Mouse (Mus musculus) midbrain, postnatal 0 days (tissue): ENCODE measurements around the gene Malsu1. TPM values are rescaled to one million over a fixed set of nuclear protein-coding genes. Genes with fewer than 3 reads are reported as not detected.

ENCODE experiments used
- ATAC-seq: fragments of 200-750 bp; cut with Nextera tagmentation; 2 replicates; pipeline ENCODE4 v1.8.0; 2017; ENCODE audit warnings: moderate number of reproducible peaks, mild to moderate bottlenecking, moderate TSS enrichment, moderate library complexity; ENCODE audit not compliant: low FRiP score
- DNase-seq: peaks from one replicate; pipeline ENCODE4 v3.0.0-alpha.2; 2015; ENCODE audit warnings: low spot score
- H3K27ac ChIP-seq: fragments of 300-500 bp; sonication (generic); 2 replicates; pipeline ENCODE4 v1.5.1; 2014; ENCODE audit warnings: low read depth, mild to moderate bottlenecking, low read length, mixed read lengths
- H3K27me3 ChIP-seq: fragments of 300-500 bp; sonication (generic); 2 replicates; pipeline ENCODE4 v1.6.1; 2014; ENCODE audit warnings: low read length, control low read depth, mixed read lengths; ENCODE audit not compliant: insufficient read depth
- H3K36me3 ChIP-seq: fragments of 300-500 bp; sonication (generic); 2 replicates; pipeline ENCODE4 v1.6.1; 2014; ENCODE audit warnings: low read length, control low read depth, mixed read lengths; ENCODE audit not compliant: insufficient read depth
- H3K4me1 ChIP-seq: fragments of 300-500 bp; sonication (generic); 2 replicates; pipeline ENCODE4 v1.6.1; 2014; ENCODE audit warnings: mild to moderate bottlenecking, control low read depth, antibody characterized with exemption, low read length, mixed read lengths; ENCODE audit not compliant: insufficient read depth
- H3K4me2 ChIP-seq: fragments of 300-500 bp; sonication (generic); 2 replicates; pipeline ENCODE4 v1.6.1; 2014; ENCODE audit warnings: low read depth, mild to moderate bottlenecking, low read length, mixed read lengths; ENCODE audit not compliant: poor library complexity, severe bottlenecking
- H3K4me3 ChIP-seq: fragments of 300-500 bp; sonication (generic); 2 replicates; pipeline ENCODE4 v1.5.1; 2014; ENCODE audit warnings: low read depth, mild to moderate bottlenecking, low read length, moderate library complexity
- H3K9ac ChIP-seq: fragments of 300-500 bp; sonication (generic); replicated peaks from 2 replicates; pipeline ENCODE4 v1.6.1; 2014; ENCODE audit warnings: mild to moderate bottlenecking, low read length, moderate library complexity, mixed read lengths; ENCODE audit not compliant: poor library complexity, severe bottlenecking
- H3K9me3 ChIP-seq: fragments of 300-500 bp; sonication (generic); 2 replicates; pipeline ENCODE4 v1.6.1; 2016; ENCODE audit warnings: low read length, control low read depth
- CTCF ChIP-seq: IDR thresholded peaks from 2 replicates; pipeline ENCODE4 v1.5.1; 2016; ENCODE audit warnings: antibody characterized with exemption, mild to moderate bottlenecking
- WGBS: fragments of 180-500 bp; shearing (Covaris S2); extraction: QIAGEN DNeasy Blood & Tissue Kit; methylation state at CpG from one replicate; pipeline ENCODE4 v1.1.7; 2014; 5-methylcytosine and 5-hydroxymethylcytosine counted together
- polyA plus RNA-seq: library from polyadenylated mRNA; unstranded; fragments of >200 nt; fragmentation: Nextera tagmentation; extraction: Ambion mirVana; gene quantifications from 2 replicates; pipeline ENCODE4 v1.2.1, GENCODE M21; 2015
- total RNA-seq: library from RNA; depleted of rRNA; stranded (reverse); fragments of >200 nt; gene quantifications from 2 replicates; pipeline ENCODE4 v1.2.3, GENCODE M21; 2014; rRNA removed

Malsu1 gene
- total and polyA plus RNA-seq, 2 experiments from 2014 or later, result 47.7 to 92.3 TPM

GRCm38 (mm10) chr6:49118446-49118845 is 44.9 kb downstream of the Malsu1 start:
- Histone ChIP-seq H3K4me2 (no peak overlapping the region), H3K36me3 (no peaks in the 10 kb centered on the region), H3K4me3 (no peak overlapping the region), H3K27ac (no peak overlapping the region), H3K27me3 (no peaks in the 10 kb centered on the region), H3K9me3 (no peaks in the 10 kb centered on the region), H3K9ac (no peak overlapping the region), H3K4me1 (no peaks in the 10 kb centered on the region)
- DNase-seq, result no peak
- WGBS, result 81% methylated on average over 8 of the region's 8 CpGs
- TF ChIP-seq CTCF, result no peak
- no peak for ATAC-seq

- no peak for ATAC-seq
- 81% methylated on average over 1 of the region's 1 CpGs for WGBS
- Histone ChIP-seq H3K9me3 (no peaks in the 10 kb centered on the region), H3K4me2 (no peak overlapping the region), H3K4me1 (no peaks in the 10 kb centered on the region), H3K4me3 (no peak overlapping the region), H3K27ac (no peak overlapping the region), H3K9ac (no peak overlapping the region), H3K36me3 (no peaks in the 10 kb centered on the region), H3K27me3 (no peaks in the 10 kb centered on the region)
- no peak for TF ChIP-seq CTCF
- DNase-seq, result peak; percentile 43
Observed at GRCm38 (mm10) chr6:49119462-49120135, 46.0 kb downstream of the Malsu1 start.

DNA sequence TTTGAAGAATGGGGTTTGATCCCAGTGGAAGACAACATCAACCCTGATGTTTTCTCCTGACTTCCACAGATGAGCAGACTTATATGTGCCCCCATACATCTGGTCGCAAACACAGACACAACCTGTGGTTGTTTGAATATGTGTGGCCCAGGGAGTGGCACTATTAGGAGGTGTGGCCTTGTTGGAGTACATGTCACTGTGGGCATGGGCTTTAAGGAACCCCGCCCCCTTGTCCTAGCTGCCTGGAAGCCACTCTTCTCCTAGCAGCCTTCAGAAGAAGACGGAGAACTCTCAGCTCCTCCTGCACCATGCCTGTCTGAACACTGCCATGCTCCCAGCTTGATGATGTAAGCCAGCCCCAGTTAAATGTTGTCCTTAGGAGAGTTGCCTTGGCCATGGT is 46.8 kb downstream of the Malsu1 start:
- ATAC-seq, result no peak
- Histone ChIP-seq H3K27me3 (no peaks in the 10 kb centered on the region), H3K4me3 (no peak overlapping the region), H3K4me2 (no peak overlapping the region), H3K27ac (no peak overlapping the region), H3K9ac (no peak overlapping the region), H3K36me3 (no peaks in the 10 kb centered on the region), H3K9me3 (no peaks in the 10 kb centered on the region), H3K4me1 (no peaks in the 10 kb centered on the region)
- DNase-seq, result no peak
- no peak for TF ChIP-seq CTCF
- WGBS, result 97% methylated on average over 3 of the region's 3 CpGs

DNA sequence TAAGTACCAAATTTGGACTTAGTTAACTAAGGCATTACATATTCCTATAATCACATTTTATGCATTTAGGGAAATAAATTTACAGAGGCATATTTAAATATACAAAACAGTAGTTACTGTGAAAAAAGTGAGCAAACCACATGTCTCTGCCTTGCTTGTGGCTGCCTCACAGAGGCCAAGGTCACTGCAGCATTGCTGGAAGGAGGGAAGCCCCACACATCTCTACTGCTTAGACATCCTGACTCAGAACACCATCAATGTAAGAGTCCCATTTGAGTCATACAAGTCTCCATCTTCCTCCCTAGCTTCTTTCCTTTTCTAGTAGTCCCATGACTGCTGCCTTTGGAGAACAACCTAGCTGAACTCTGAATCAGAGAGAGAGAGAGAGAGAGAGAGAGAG is 56.7 kb downstream of the Malsu1 start:
- Histone ChIP-seq H3K9me3 (no peaks in the 10 kb centered on the region), H3K36me3 (peaks cover 8% of the 10 kb centered on the region; the same call in 1 of the 2 replicates), H3K4me3 (no peak overlapping the region), H3K9ac (no peak overlapping the region), H3K27me3 (no peaks in the 10 kb centered on the region), H3K4me1 (no peaks in the 10 kb centered on the region), H3K27ac (no peak overlapping the region), H3K4me2 (no peak overlapping the region)
- ATAC-seq (no peak), DNase-seq (no peak)
- TF ChIP-seq CTCF, result no peak

GRCm38 (mm10) chr6:49131855-49132254 is 58.3 kb downstream of the Malsu1 start:
- Histone ChIP-seq H3K9me3 (no peaks in the 10 kb centered on the region), H3K4me3 (no peak overlapping the region), H3K36me3 (peaks cover 8% of the 10 kb centered on the region; the same call in 1 of the 2 replicates), H3K4me1 (no peaks in the 10 kb centered on the region), H3K27ac (no peak overlapping the region), H3K9ac (no peak overlapping the region), H3K4me2 (no peak overlapping the region), H3K27me3 (no peaks in the 10 kb centered on the region)
- DNase-seq (no peak), ATAC-seq (no peak)
- WGBS, result 53% methylated on average over 9 of the region's 9 CpGs
- no peak for TF ChIP-seq CTCF

GRCm38 (mm10) chr6:49132352-49133090 is 58.9 kb downstream of the Malsu1 start:
- H3K9me3 ChIP-seq, result no peaks in the 10 kb centered on the region

More at GRCm38 (mm10) chr6:49132352-49133090, 58.9 kb downstream of the Malsu1 start:
- ATAC-seq, result no peak
- no peak for DNase-seq
- H3K27ac ChIP-seq, result no peak overlapping the region
- no peak overlapping the region for H3K9ac ChIP-seq
- peaks cover 8% of the 10 kb centered on the region; the same call in 1 of the 2 replicates for H3K36me3 ChIP-seq
- no peak overlapping the region for H3K4me3 ChIP-seq
- no peak for TF ChIP-seq CTCF
- no peak overlapping the region for H3K4me2 ChIP-seq
- H3K4me1 ChIP-seq, result no peaks in the 10 kb centered on the region
- H3K27me3 ChIP-seq, result no peaks in the 10 kb centered on the region
- 29% methylated on average over 6 of the region's 6 CpGs for WGBS

Other genes starting within 250 kb of the Malsu1 start
- 15.1 and 24.3 TPM in 2 replicates for gene Tmem176a, start 232.9 kb upstream of the Malsu1 start, total RNA-seq
- gene Tmem176a, start 232.9 kb upstream of the Malsu1 start, polyA plus RNA-seq, result 27.0 and 31.6 TPM in 2 replicates
- gene Tmem176b, start 232.3 kb upstream of the Malsu1 start, total RNA-seq, result 65.5 and 70.7 TPM in 2 replicates
- 107 and 112 TPM in 2 replicates for gene Tmem176b, start 232.3 kb upstream of the Malsu1 start, polyA plus RNA-seq
- gene Aoc1, start 200.9 kb upstream of the Malsu1 start, total RNA-seq, result not detected in 2 replicates
- 0.14 and 0.23 TPM in 2 replicates for gene Aoc1, start 200.9 kb upstream of the Malsu1 start, polyA plus RNA-seq
- not detected in 2 replicates for gene 1600015I10Rik, start 143.9 kb upstream of the Malsu1 start, total RNA-seq
- not detected in 2 replicates for gene 1600015I10Rik, start 143.9 kb upstream of the Malsu1 start, polyA plus RNA-seq
- gene Doxl2, start 98.8 kb upstream of the Malsu1 start, total RNA-seq, result not detected in 2 replicates
- not detected in 2 replicates for gene Doxl2, start 98.8 kb upstream of the Malsu1 start, polyA plus RNA-seq
- gene Svs1, start 86.9 kb upstream of the Malsu1 start, total RNA-seq, result not detected in 2 replicates
- not detected in 2 replicates for gene Svs1, start 86.9 kb upstream of the Malsu1 start, polyA plus RNA-seq
- gene Gpnmb, start 37.2 kb upstream of the Malsu1 start, total RNA-seq, result 0.38 and 1.5 TPM in 2 replicates
- 0.40 and 0.77 TPM in 2 replicates for gene Gpnmb, start 37.2 kb upstream of the Malsu1 start, polyA plus RNA-seq
- gene Igf2bp3, start 141.2 kb downstream of the Malsu1 start, total RNA-seq, result 5.4 and 7.4 TPM in 2 replicates
- gene Igf2bp3, start 141.2 kb downstream of the Malsu1 start, polyA plus RNA-seq, result 8.8 and 10.6 TPM in 2 replicates
- gene Tra2a, start 190.2 kb downstream of the Malsu1 start, total RNA-seq, result 66.9 and 70.7 TPM in 2 replicates
- 35.3 and 41.8 TPM in 2 replicates for gene Tra2a, start 190.2 kb downstream of the Malsu1 start, polyA plus RNA-seq
- gene Ccdc126, start 245.5 kb downstream of the Malsu1 start, total RNA-seq, result 9.1 and 11.0 TPM in 2 replicates
- gene Ccdc126, start 245.5 kb downstream of the Malsu1 start, polyA plus RNA-seq, result 6.8 and 7.3 TPM in 2 replicates